Mouse (Mus musculus) myocyte (in vitro differentiated cells): ENCODE data around the gene Ccdc155. TPM values are rescaled to one million over a fixed set of nuclear protein-coding genes. Genes with fewer than 3 reads are reported as not detected.

Experiments used
- H3K27me3 ChIP-seq: one replicate; pipeline ENCODE4 v1.6.1; 2011; ENCODE audit not compliant: control insufficient read depth, insufficient read depth, insufficient read length
- H3K36me3 ChIP-seq: one replicate; pipeline ENCODE4 v1.6.1; 2011; ENCODE audit not compliant: control insufficient read depth, insufficient read depth
- H3K4me2 ChIP-seq: one replicate; pipeline ENCODE4 v1.6.1; 2011; ENCODE audit warnings: low read depth, control low read depth
- H3K4me3 ChIP-seq: one replicate; pipeline ENCODE4 v1.5.1; 2011; ENCODE audit warnings: mild to moderate bottlenecking, control low read depth, moderate library complexity
- H3K79me2 ChIP-seq: one replicate; pipeline ENCODE4 v1.6.1; 2011; ENCODE audit not compliant: control insufficient read depth, insufficient read depth
- H3ac ChIP-seq: one replicate; pipeline ENCODE4 v1.6.1; 2011; ENCODE audit not compliant: control insufficient read depth, insufficient read length
- CEBPB ChIP-seq: IDR thresholded peaks from 2 replicates; pipeline ENCODE4 v1.6.1; 2011; ENCODE audit warnings: mild to moderate bottlenecking, moderate library complexity; ENCODE audit not compliant: poor library complexity, insufficient read depth, severe bottlenecking
- E2F4 ChIP-seq: IDR thresholded peaks from one replicate; pipeline ENCODE4 v1.6.1; 2011; ENCODE audit warnings: mild to moderate bottlenecking, control low read depth, moderate library complexity; ENCODE audit not compliant: insufficient read depth
- MAX ChIP-seq: IDR thresholded peaks from one replicate; pipeline ENCODE4 v1.6.1; 2011; ENCODE audit warnings: low read depth, mild to moderate bottlenecking, control low read depth
- MYOD1 ChIP-seq, 3 experiments: IDR thresholded peaks; one replicate each; pipeline ENCODE4 v1.6.1; 2011; ENCODE audit warnings: control low read depth in 2 of 3, low read depth in 2 of 3, mild to moderate bottlenecking in 2 of 3, moderate library complexity in 1 of 3; ENCODE audit not compliant: insufficient read length in 2 of 3, control insufficient read depth in 1 of 3
- MYOG ChIP-seq, 3 experiments: IDR thresholded peaks; one replicate each; pipeline ENCODE4 v1.6.1; 2011; ENCODE audit warnings: control low read depth in 2 of 3, low read depth in 2 of 3, mild to moderate bottlenecking in 2 of 3; ENCODE audit not compliant: insufficient read length in 2 of 3, control insufficient read depth in 1 of 3, insufficient read depth in 1 of 3
- POLR2A ChIP-seq: IDR thresholded peaks from one replicate; pipeline ENCODE4 v1.6.1; 2011; ENCODE audit warnings: low read depth, mild to moderate bottlenecking, control low read depth, moderate library complexity; ENCODE audit not compliant: insufficient read length
- POLR2AphosphoS2 ChIP-seq: IDR thresholded peaks from one replicate; pipeline ENCODE4 v1.6.1; 2011; ENCODE audit warnings: low read depth, control low read depth; ENCODE audit not compliant: insufficient read length
- REST ChIP-seq: IDR thresholded peaks from one replicate; pipeline ENCODE4 v1.6.1; 2011; ENCODE audit warnings: mild to moderate bottlenecking, control low read depth, moderate library complexity; ENCODE audit not compliant: insufficient read depth, insufficient read length
- SRF ChIP-seq: IDR thresholded peaks from one replicate; pipeline ENCODE4 v1.6.1; 2011; ENCODE audit warnings: low read depth; ENCODE audit not compliant: control insufficient read depth, insufficient read length
- TCF12 ChIP-seq: IDR thresholded peaks from one replicate; pipeline ENCODE4 v1.6.1; 2011; ENCODE audit warnings: mild to moderate bottlenecking, control low read depth; ENCODE audit not compliant: poor library complexity, insufficient read depth, severe bottlenecking
- TCF3 ChIP-seq: IDR thresholded peaks from one replicate; pipeline ENCODE4 v1.6.1; 2011; ENCODE audit warnings: low read depth, control low read depth; ENCODE audit not compliant: insufficient read length
- USF1 ChIP-seq: IDR thresholded peaks from one replicate; pipeline ENCODE4 v1.6.1; 2011; ENCODE audit warnings: low read depth, mild to moderate bottlenecking, control low read depth, moderate library complexity
- polyA plus RNA-seq: library from polyadenylated mRNA; unstranded; fragments of >200 nt; fragmentation: generic; extraction: Trizol; gene quantifications from one replicate; pipeline ENCODE4 v1.2.1, GENCODE M21; 2012; ENCODE audit warnings: missing spikeins

Gene Ccdc155
- polyA plus RNA-seq, 1 experiment, result 2.2 TPM

- Histone ChIP-seq H3K4me3 (no peak overlapping the region), H3ac (no peak overlapping the region), H3K27me3 (peaks cover 11% of the 10 kb centered on the region), H3K79me2 (no peaks in the 10 kb centered on the region), H3K36me3 (no peaks in the 10 kb centered on the region), H3K4me2 (no peak overlapping the region)
- no peak for TF ChIP-seq MYOG (IDR thresholded peaks at IDR 0.05; ENCODE audit: control insufficient read depth in 1 of 3, insufficient read depth in 1 of 3, insufficient read length in 2 of 3, low read depth in 2 of 3)
- TF ChIP-seq POLR2AphosphoS2, result no peak
Measured at GRCm38 (mm10) chr7:45193406-45193805, 11.3 kb downstream of the Ccdc155 start.

- Histone ChIP-seq H3K79me2 (no peaks in the 10 kb centered on the region), H3K27me3 (peaks cover 17% of the 10 kb centered on the region)
- TF ChIP-seq CEBPB (no peak), SRF (no peak), TCF3 (no peak), POLR2A (no peak), USF1 (no peak), MYOD1 (IDR thresholded peaks at IDR 0.05; ENCODE audit: control insufficient read depth in 1 of 3, insufficient read length in 2 of 3, low read depth in 2 of 3) (no peak), REST (no peak)
Measured at GRCm38 (mm10) chr7:45192585-45193310, 11.9 kb downstream of the Ccdc155 start.

GRCm38 (mm10) chr7:45191803-45192363 is 12.8 kb downstream of the Ccdc155 start:
- H3K4me3 ChIP-seq, result no peak overlapping the region
- no peak overlapping the region for H3ac ChIP-seq
- H3K36me3 ChIP-seq, result no peaks in the 10 kb centered on the region
- peaks cover 22% of the 10 kb centered on the region for H3K27me3 ChIP-seq
- H3K79me2 ChIP-seq, result no peaks in the 10 kb centered on the region
- H3K4me2 ChIP-seq, result peak overlapping the region; percentile 37
- TF ChIP-seq USF1 (no peak), SRF (peak; percentile 12), POLR2A (no peak), POLR2AphosphoS2 (no peak), MYOD1 (IDR thresholded peaks at IDR 0.05; ENCODE audit: control insufficient read depth in 1 of 3, insufficient read length in 2 of 3, low read depth in 2 of 3) (peak; percentile 25 to 92 (median 88)), E2F4 (no peak), CEBPB (no peak), TCF3 (peak; percentile 89), TCF12 (peak; percentile 84), MYOG (IDR thresholded peaks at IDR 0.05; ENCODE audit: control insufficient read depth in 1 of 3, insufficient read depth in 1 of 3, insufficient read length in 2 of 3, low read depth in 2 of 3) (peak; percentile 68 to 92 (median 86)), MAX (no peak)

More at GRCm38 (mm10) chr7:45192585-45193310, 11.9 kb downstream of the Ccdc155 start:
- Histone ChIP-seq H3K4me3 (no peak overlapping the region), H3K4me2 (no peak overlapping the region), H3ac (no peak overlapping the region), H3K36me3 (no peaks in the 10 kb centered on the region)

- H3K4me3 ChIP-seq, result no peak overlapping the region
- peak overlapping the region; percentile 37 for H3K4me2 ChIP-seq
- H3K36me3 ChIP-seq, result no peaks in the 10 kb centered on the region
- no peak overlapping the region for H3ac ChIP-seq
- no peak for TF ChIP-seq REST
- TF ChIP-seq CEBPB, result no peak
- TF ChIP-seq MAX, result no peak
- TF ChIP-seq TCF3, result peak; percentile 49
- TF ChIP-seq SRF, result no peak
- TF ChIP-seq POLR2A, result no peak
- TF ChIP-seq E2F4, result no peak
- TF ChIP-seq TCF12, result peak; percentile 41
- peak; percentile 34 to 90 (median 81) for TF ChIP-seq MYOG (IDR thresholded peaks at IDR 0.05; ENCODE audit: control insufficient read depth in 1 of 3, insufficient read depth in 1 of 3, insufficient read length in 2 of 3, low read depth in 2 of 3)
- TF ChIP-seq USF1, result no peak
- TF ChIP-seq POLR2AphosphoS2, result no peak
- TF ChIP-seq MYOD1 (IDR thresholded peaks at IDR 0.05; ENCODE audit: control insufficient read depth in 1 of 3, insufficient read length in 2 of 3, low read depth in 2 of 3), result peak in 2 of 3 experiments; percentile 91 to 93
- peaks cover 30% of the 10 kb centered on the region for H3K27me3 ChIP-seq
- H3K79me2 ChIP-seq, result no peaks in the 10 kb centered on the region
Measured at GRCm38 (mm10) chr7:45191161-45191560, 13.5 kb downstream of the Ccdc155 start.

- Histone ChIP-seq H3K4me2 (no peak overlapping the region), H3K27me3 (peaks cover 37% of the 10 kb centered on the region), H3K4me3 (no peak overlapping the region), H3ac (no peak overlapping the region), H3K36me3 (no peaks in the 10 kb centered on the region), H3K79me2 (no peaks in the 10 kb centered on the region)
- no peak for TF ChIP-seq MYOD1 (IDR thresholded peaks at IDR 0.05; ENCODE audit: control insufficient read depth in 1 of 3, insufficient read length in 2 of 3, low read depth in 2 of 3)
- no peak for TF ChIP-seq USF1
- no peak for TF ChIP-seq MYOG (IDR thresholded peaks at IDR 0.05; ENCODE audit: control insufficient read depth in 1 of 3, insufficient read depth in 1 of 3, insufficient read length in 2 of 3, low read depth in 2 of 3)
- TF ChIP-seq POLR2A, result no peak
- no peak for TF ChIP-seq SRF
- TF ChIP-seq MAX, result no peak
- no peak for TF ChIP-seq REST
- no peak for TF ChIP-seq CEBPB
- no peak for TF ChIP-seq TCF3
Measured at GRCm38 (mm10) chr7:45190186-45190585, 14.5 kb downstream of the Ccdc155 start.
